Mouse (Mus musculus): Measurements from ENCODE around the gene Eef1akmt1. TPM values are rescaled to one million over a fixed set of nuclear protein-coding genes. Genes with fewer than 3 reads are reported as not detected.
A peak's percentile ranks its signal among the peaks of the same experiment; 100 is the strongest.

The Eef1akmt1 gene
- polyA plus RNA-seq, 1 experiment: not detected

DNA sequence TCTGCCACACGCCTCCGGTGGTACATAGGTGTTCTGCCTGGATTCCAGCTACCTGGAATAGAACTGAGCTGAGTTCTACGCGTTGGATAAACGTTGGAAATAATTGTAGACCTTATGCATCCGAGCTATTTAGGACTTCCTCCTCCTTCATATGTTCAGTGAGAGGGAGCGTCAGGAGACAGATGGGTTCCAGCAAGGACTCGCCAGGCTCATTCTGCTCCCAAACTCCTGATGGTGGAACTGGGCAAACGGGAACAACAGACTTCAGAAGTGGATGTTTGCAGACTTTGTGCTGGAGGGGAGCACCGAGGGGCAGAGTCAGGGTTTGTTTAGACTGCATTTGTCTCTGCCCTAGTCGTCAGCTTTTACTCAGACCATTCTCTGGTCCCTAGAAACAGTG, 30.7 kb downstream of the Eef1akmt1 start:
- no peak overlapping the region for H3K4me3 ChIP-seq (ENCODE audit: insufficient read depth, low read depth, low read length)
- no peak overlapping the region for H3K27ac ChIP-seq (ENCODE audit: insufficient read depth, low read depth, low read length)
- TF ChIP-seq POLR2A (IDR thresholded peaks at IDR 0.05; ENCODE audit: insufficient read depth, low read depth, low read length) (no peak), CTCF (IDR thresholded peaks at IDR 0.05; ENCODE audit: insufficient read depth, low read depth, low read length) (no peak)
- 56% methylated on average over 11 of the region's 11 CpGs for WGBS
- peaks cover 37% of the 10 kb centered on the region for H3K4me1 ChIP-seq (ENCODE audit: control insufficient read depth, insufficient read depth, low read length)

DNA sequence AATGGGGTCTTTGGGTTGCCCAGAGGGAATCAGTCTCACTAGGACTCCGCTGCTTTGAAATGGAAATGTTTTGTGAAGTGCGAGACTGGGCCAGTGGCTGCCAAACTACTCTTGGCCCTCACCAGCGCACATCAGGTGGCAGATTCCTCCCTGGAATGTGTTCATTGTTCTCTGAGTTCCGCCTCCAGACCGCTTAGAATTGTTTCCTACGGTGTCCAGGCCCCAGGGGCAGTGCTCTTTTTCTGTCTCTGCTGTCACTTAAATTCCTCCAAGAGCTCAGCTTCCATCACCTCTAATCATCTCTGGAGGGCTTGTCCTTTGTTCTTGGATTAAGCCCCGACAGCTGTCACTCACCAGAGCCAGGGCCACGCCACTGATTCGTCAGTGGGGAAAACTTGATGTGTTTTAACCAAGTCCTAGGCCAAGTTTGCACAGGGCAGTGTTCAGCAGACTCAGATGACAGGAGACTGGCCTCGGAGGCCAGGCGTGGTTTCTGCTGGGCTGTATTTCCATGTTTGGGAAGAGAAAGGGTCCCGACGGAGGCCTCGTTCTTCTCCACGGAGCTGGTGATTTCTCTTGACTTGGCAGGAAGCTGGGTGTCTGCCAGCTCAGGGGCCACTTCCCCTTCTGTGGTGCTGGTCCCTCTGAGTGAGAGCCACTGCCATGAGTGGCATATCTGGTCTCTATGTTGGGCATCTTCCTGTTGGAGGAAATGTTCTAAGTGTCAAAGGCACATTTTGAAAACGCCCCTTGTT, 34.0 kb downstream of the Eef1akmt1 start:
- Histone ChIP-seq H3K4me3 (ENCODE audit: insufficient read depth, low read depth, low read length) (no peak overlapping the region), H3K4me1 (ENCODE audit: control insufficient read depth, insufficient read depth, low read length) (peaks cover 52% of the 10 kb centered on the region), H3K27ac (ENCODE audit: insufficient read depth, low read depth, low read length) (no peak overlapping the region)
- 44% methylated on average over 16 of the region's 16 CpGs for WGBS
- TF ChIP-seq CTCF (IDR thresholded peaks at IDR 0.05; ENCODE audit: insufficient read depth, low read depth, low read length) (no peak), POLR2A (IDR thresholded peaks at IDR 0.05; ENCODE audit: insufficient read depth, low read depth, low read length) (no peak)

DNA sequence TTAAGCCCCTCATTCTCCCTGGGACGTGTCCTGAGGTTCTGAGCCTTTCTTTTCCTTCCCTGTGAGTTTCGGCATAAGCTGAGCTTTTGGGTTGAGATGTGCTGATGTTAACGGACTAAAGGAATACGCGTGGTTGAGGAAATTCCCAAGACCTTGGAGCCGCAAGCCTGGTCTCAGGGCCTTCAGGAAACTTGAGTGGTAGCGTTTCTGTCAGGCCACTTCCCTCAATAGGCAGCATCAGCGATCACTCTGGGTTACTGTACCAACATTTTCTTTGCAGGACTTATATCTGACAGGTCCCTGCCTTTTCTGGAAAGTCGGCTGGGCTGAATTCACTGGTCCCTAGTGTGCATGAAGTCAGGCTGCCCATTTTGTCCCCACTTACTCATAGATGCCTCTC, 34.6 kb downstream of the Eef1akmt1 start:
- TF ChIP-seq CTCF (IDR thresholded peaks at IDR 0.05; ENCODE audit: insufficient read depth, low read depth, low read length): no peak
- TF ChIP-seq POLR2A (IDR thresholded peaks at IDR 0.05; ENCODE audit: insufficient read depth, low read depth, low read length): no peak
- peaks cover 46% of the 10 kb centered on the region for H3K4me1 ChIP-seq (ENCODE audit: control insufficient read depth, insufficient read depth, low read length)
- WGBS: 65% methylated on average over 9 of the region's 9 CpGs
- H3K4me3 ChIP-seq (ENCODE audit: insufficient read depth, low read depth, low read length): no peak overlapping the region
- H3K27ac ChIP-seq (ENCODE audit: insufficient read depth, low read depth, low read length): no peak overlapping the region

DNA sequence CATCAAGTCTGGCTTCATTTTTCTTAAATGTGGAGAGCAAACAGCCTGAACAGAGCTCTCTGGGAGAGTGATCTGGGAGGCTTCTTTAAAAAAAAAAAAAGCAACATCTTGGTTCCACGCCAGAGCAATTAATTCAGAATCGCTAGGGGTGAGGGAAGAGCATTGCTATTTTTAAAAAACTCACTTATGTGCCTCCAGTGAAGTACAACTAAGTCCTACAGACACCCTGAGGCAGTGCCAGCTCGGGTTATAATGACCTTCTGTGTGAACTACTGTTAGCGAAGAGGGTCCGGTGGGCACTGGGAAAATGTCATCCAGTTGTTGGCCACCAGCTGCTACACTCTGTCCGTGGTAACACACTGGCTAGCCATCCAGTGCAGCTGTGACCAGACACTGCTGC, 35.8 kb downstream of the Eef1akmt1 start:
- WGBS: 9% methylated on average over 6 of the region's 6 CpGs
- no peak overlapping the region for H3K4me3 ChIP-seq (ENCODE audit: insufficient read depth, low read depth, low read length)
- peaks cover 40% of the 10 kb centered on the region for H3K4me1 ChIP-seq (ENCODE audit: control insufficient read depth, insufficient read depth, low read length)
- TF ChIP-seq CTCF (IDR thresholded peaks at IDR 0.05; ENCODE audit: insufficient read depth, low read depth, low read length): no peak
- TF ChIP-seq POLR2A (IDR thresholded peaks at IDR 0.05; ENCODE audit: insufficient read depth, low read depth, low read length): no peak
- H3K27ac ChIP-seq (ENCODE audit: insufficient read depth, low read depth, low read length): peak overlapping the region; percentile 95

DNA sequence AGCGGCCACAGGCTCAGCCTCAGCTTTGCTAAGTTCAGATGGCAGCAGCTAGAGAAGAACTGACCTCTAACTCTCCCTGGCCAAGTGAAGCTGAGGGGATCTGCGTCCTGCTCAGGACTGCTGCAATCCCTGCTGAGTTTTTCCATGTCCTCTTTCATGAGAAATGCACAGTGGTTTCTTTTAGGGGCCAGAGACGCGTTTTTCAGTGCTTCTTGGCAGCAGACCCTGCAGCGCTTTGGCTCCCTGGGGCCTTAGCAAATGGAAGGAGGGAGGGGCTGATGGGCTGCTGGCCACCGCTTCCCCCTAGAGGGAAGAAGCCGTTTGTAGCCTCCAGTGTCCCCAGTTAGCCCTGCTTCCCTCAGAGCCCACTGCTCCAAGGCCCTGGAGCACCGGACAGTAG, 36.5 kb downstream of the Eef1akmt1 start:
- no peak for TF ChIP-seq CTCF (IDR thresholded peaks at IDR 0.05; ENCODE audit: insufficient read depth, low read depth, low read length)
- TF ChIP-seq POLR2A (IDR thresholded peaks at IDR 0.05; ENCODE audit: insufficient read depth, low read depth, low read length): no peak

DNA sequence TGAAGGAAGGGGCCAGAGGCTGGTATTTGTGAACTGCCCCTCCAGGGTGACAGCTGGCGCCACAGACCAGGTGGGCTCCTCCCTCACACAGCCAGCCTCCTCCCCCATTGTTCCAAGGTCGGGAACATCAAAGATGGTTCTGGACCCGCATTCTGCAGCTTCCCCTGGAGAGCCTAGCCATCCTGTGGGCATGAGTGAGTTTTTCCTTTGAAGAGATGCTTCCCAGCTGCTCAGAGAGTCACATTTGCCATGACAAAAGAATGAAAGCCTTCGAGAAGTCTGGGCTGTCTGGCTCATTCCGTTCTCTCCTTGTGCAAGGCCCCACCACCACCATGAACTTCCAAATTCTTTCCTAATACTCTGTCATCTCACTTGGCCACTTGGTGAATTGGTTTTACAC, 37.1 kb downstream of the Eef1akmt1 start:
- TF ChIP-seq CTCF (IDR thresholded peaks at IDR 0.05; ENCODE audit: insufficient read depth, low read depth, low read length) (no peak), POLR2A (IDR thresholded peaks at IDR 0.05; ENCODE audit: insufficient read depth, low read depth, low read length) (no peak)
- WGBS: 22% methylated on average over 5 of the region's 5 CpGs
- H3K27ac ChIP-seq (ENCODE audit: insufficient read depth, low read depth, low read length): peak overlapping the region; percentile 95
- H3K4me1 ChIP-seq (ENCODE audit: control insufficient read depth, insufficient read depth, low read length): peaks cover 46% of the 10 kb centered on the region
- no peak overlapping the region for H3K4me3 ChIP-seq (ENCODE audit: insufficient read depth, low read depth, low read length)

More for the DNA sequence above, 36.5 kb downstream of the Eef1akmt1 start:
- H3K4me1 ChIP-seq (ENCODE audit: control insufficient read depth, insufficient read depth, low read length): peaks cover 41% of the 10 kb centered on the region
- 20% methylated on average over 8 of the region's 8 CpGs for WGBS
- no peak overlapping the region for H3K4me3 ChIP-seq (ENCODE audit: insufficient read depth, low read depth, low read length)
- peak overlapping the region; percentile 95 for H3K27ac ChIP-seq (ENCODE audit: insufficient read depth, low read depth, low read length)

DNA sequence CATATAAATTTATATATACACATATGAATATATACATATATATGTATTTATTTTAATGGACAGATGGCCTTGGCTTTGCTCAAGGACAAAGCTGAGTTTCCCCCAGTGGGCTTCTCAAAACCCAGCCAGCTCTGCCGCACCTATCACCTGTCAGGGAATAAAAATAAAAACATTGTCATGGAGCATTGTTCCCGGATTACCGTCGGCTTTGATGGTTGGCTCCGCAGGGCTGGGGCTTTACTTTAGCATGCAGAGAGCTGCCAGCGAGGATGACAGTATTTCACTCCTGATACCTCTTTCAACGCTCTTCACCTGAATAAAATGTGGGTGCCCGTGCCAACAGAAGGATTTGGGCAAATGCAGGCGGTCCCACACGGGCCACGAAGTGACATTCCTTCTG, 37.6 kb downstream of the Eef1akmt1 start:
- 50% methylated on average over 11 of the region's 11 CpGs for WGBS
- H3K27ac ChIP-seq (ENCODE audit: insufficient read depth, low read depth, low read length): peak overlapping the region; percentile 95; the same call in 1 of the 2 replicates

DNA sequence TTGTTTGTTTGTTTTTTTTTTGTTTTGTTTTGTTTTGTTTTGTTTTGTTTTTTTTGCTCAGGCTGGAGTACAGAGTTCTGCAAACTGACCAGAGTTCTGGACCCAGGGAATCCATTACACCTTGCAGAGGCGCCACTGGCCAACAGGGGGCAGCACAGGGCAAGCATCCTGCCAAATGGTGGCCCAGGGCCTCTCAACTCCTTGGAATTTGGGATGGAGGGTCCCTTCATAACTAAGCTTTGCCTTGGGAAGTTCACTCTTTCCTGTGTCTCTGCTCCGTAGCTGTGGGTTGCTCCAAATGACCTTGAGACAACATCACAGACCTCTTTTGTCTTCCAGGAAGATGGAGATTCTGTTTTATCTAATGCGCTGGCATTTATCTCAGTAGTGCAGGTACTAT, 38.2 kb downstream of the Eef1akmt1 start:
- Histone ChIP-seq H3K27ac (ENCODE audit: insufficient read depth, low read depth, low read length) (no peak overlapping the region), H3K4me3 (ENCODE audit: insufficient read depth, low read depth, low read length) (no peak overlapping the region), H3K4me1 (ENCODE audit: control insufficient read depth, insufficient read depth, low read length) (peaks cover 52% of the 10 kb centered on the region)
- TF ChIP-seq CTCF (IDR thresholded peaks at IDR 0.05; ENCODE audit: insufficient read depth, low read depth, low read length) (peak; percentile 78), POLR2A (IDR thresholded peaks at IDR 0.05; ENCODE audit: insufficient read depth, low read depth, low read length) (no peak)
- 56% methylated on average over 3 of the region's 3 CpGs for whole genome bisulfite sequencing

More for the DNA sequence above, 37.6 kb downstream of the Eef1akmt1 start:
- TF ChIP-seq POLR2A (IDR thresholded peaks at IDR 0.05; ENCODE audit: insufficient read depth, low read depth, low read length) (no peak), CTCF (IDR thresholded peaks at IDR 0.05; ENCODE audit: insufficient read depth, low read depth, low read length) (no peak)
- Histone ChIP-seq H3K4me1 (ENCODE audit: control insufficient read depth, insufficient read depth, low read length) (peaks cover 47% of the 10 kb centered on the region), H3K4me3 (ENCODE audit: insufficient read depth, low read depth, low read length) (no peak overlapping the region)

DNA sequence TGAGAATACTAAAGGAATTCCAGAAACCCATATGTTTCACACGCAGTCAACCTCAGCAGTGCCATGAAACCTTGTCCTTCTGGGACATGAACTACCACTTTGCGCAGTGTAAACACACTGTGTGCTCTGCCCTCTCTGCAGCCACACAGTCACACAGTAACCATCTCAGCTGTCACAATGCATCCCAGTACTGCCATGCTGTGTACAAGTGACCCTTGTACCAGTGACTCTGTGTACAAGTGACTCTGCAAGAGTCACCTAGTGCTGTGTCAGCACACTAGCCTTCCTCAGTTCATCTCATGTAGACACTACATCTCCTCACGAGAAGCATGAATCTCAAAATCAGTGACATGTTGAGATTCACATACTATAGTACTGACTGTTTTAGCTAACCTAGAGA, 38.8 kb downstream of the Eef1akmt1 start:
- Histone ChIP-seq H3K4me1 (ENCODE audit: control insufficient read depth, insufficient read depth, low read length) (peaks cover 52% of the 10 kb centered on the region), H3K4me3 (ENCODE audit: insufficient read depth, low read depth, low read length) (no peak overlapping the region), H3K27ac (ENCODE audit: insufficient read depth, low read depth, low read length) (no peak overlapping the region)
- 94% methylated on average over 3 of the region's 3 CpGs for whole genome bisulfite sequencing
- TF ChIP-seq CTCF (IDR thresholded peaks at IDR 0.05; ENCODE audit: insufficient read depth, low read depth, low read length): no peak
- TF ChIP-seq POLR2A (IDR thresholded peaks at IDR 0.05; ENCODE audit: insufficient read depth, low read depth, low read length): no peak
